Mouse (Mus musculus): ENCODE measurements around the gene Ccdc85b.

Ccdc85b gene

GRCm38 (mm10) chr19:5408057-5409001, 49.4 kb downstream of the Ccdc85b start:
- in situ Hi-C loops (cut with MboI, MseI), result loop anchor here in 1 of 2 experiments (5.0 kb wide), 1 partner anchor 39 kb away; the partner anchor contains the start of gene Fosl1

- in situ Hi-C loops (cut with MboI, MseI), result loop anchor here in 1 of 2 experiments (5.0 kb wide), 1 partner anchor 40 kb away; the partner anchor contains the start of gene Fosl1
Measured at GRCm38 (mm10) chr19:5407133-5407532, 50.6 kb downstream of the Ccdc85b start.

- in situ Hi-C loops (cut with MboI, MseI), result loop anchor here in 1 of 2 experiments (5.0 kb wide), 1 partner anchor 41 kb away; the partner anchor contains the start of gene Fosl1
Measured at GRCm38 (mm10) chr19:5406531-5407126, 51.1 kb downstream of the Ccdc85b start.

DNA sequence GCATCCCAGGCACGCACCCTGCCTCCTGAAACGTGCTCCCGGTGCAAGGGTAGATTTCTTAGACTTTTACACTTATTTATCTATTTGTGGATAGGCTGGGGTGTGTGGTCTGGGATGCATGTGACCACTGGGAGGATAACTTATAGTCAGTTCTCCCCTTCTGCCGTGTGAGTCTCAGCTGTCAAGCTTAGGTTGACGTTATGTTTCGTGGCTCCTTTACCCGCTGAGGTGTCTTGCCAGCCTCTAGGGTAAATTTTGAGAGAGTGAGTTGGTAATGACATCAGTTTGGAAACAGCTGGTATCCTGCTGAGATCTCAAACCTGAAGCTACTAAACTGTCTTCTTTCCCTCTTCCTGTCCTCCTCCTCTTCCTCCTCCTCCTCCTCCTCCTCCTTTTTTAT, 51.8 kb downstream of the Ccdc85b start:
- in situ Hi-C loops (cut with MboI, MseI), result loop anchor here in 1 of 2 experiments (5.0 kb wide), 1 partner anchor 41 kb away; the partner anchor contains the start of gene Fosl1

All from T-helper 17 cell (primary cell).